Mouse (Mus musculus): ENCODE results near the gene Tmeff1.

- TF ChIP-seq CTCF (conservative IDR thresholded peaks at IDR 0.05; ENCODE audit: low read length) = no peak
- TF ChIP-seq POU5F1 (IDR thresholded peaks at IDR 0.05; ENCODE audit: borderline replicate concordance, low read length) = no peak
- TF ChIP-seq NANOG (IDR thresholded peaks at IDR 0.05; ENCODE audit: borderline replicate concordance, low read length) = no peak
These were observed 40.9 kb downstream of the Tmeff1 start for GRCm38 (mm10) chr4:48625836-48626235.
